9 mouse cellular contexts compared by ENCODE assay signal in genomic region chr5:35975681-35976080, GRCm38 (mm10).
DNase-seq lines count a peak whose midpoint lies in the region; TF ChIP-seq lines count a peak whose summit lies in the region.
"Had no signal": no experiment of that assay in that cellular context is flagged by ENCODE, and none has a peak within 500 bp of the region (broad histone marks: within the 10 kb centered on the region; RNA-seq: fewer than 3 reads in every experiment).

No protein-coding gene starts in this region.

- 12% methylated on average over 5 of the region's 5 CpGs for WGBS in cerebellum, adult 2 months

- no peak overlapping the region for H3K9ac ChIP-seq in MEL (ENCODE audit: control insufficient read depth, low read depth, low read length, poor library complexity, severe bottlenecking)
- H3K9ac ChIP-seq: heart, embryonic 13.5 days had no signal

- TF ChIP-seq RAD21 in MEL (IDR thresholded peaks at IDR 0.05; ENCODE audit: low read depth, low read length), result peak; percentile 8

- peak; percentile 84 for DNase-seq in B cell, adult 2 months
- peak; percentile 18 for DNase-seq in MEL (ENCODE audit: low read depth, low spot score)
- peak; percentile 41 to 61 for DNase-seq in cerebellum, adult 2 months
- DNase-seq in forelimb bud, embryonic 11.5 days (ENCODE audit: low read depth, low spot score), result peak; percentile 63
- peak; percentile 49 for DNase-seq in kidney, adult 9 months
- peak; percentile 82 for DNase-seq in lung, postnatal 10 days
- DNase-seq in right cerebral cortex, postnatal 25 days, result peak; percentile 66
- peak; percentile 85 for DNase-seq in urinary bladder, postnatal 25 days (ENCODE audit: low spot score)

- H3K36me3 ChIP-seq in MEL (ENCODE audit: control insufficient read depth in 1 of 2, insufficient read depth in 2 of 2, low read length in 2 of 2), result no peaks in the 10 kb centered on the region

- no peak overlapping the region for H3K4me3 ChIP-seq in MEL (ENCODE audit: control insufficient read depth in 1 of 2, insufficient read depth in 1 of 2, low read depth in 2 of 2, low read length in 2 of 2)
- no peak overlapping the region for H3K4me3 ChIP-seq in cerebellum, adult 2 months (replicated peaks; ENCODE audit: insufficient read depth, low read depth, low read length)
- H3K4me3 ChIP-seq: heart, embryonic 13.5 days had no signal

- H3K79me2 ChIP-seq in MEL (ENCODE audit: control insufficient read depth, insufficient read depth, low read length, poor library complexity), result no peaks in the 10 kb centered on the region

- no peaks in the 10 kb centered on the region for H3K27me3 ChIP-seq in MEL (ENCODE audit: control insufficient read depth in 1 of 2, insufficient read depth in 2 of 2, low read length in 2 of 2)
- no peaks in the 10 kb centered on the region for H3K27me3 ChIP-seq in cerebellum, adult 2 months (ENCODE audit: control insufficient read depth, insufficient read depth, low read length)
- H3K27me3 ChIP-seq: heart, embryonic 13.5 days had no signal

- H3K9me3 ChIP-seq in MEL (replicated peaks; ENCODE audit: insufficient read depth, low read length), result no peaks in the 10 kb centered on the region
- H3K9me3 ChIP-seq: heart, embryonic 13.5 days had no signal

- H3K4me1 ChIP-seq in MEL (ENCODE audit: control insufficient read depth in 1 of 2, insufficient read depth in 2 of 2, low read length in 2 of 2), result no peaks in the 10 kb centered on the region
- no peaks in the 10 kb centered on the region for H3K4me1 ChIP-seq in cerebellum, adult 2 months (ENCODE audit: control insufficient read depth, insufficient read depth, low read length)

- no peak for TF ChIP-seq POLR2A in MEL (IDR thresholded peaks at IDR 0.05; ENCODE audit: control insufficient read depth in 1 of 2, insufficient read depth in 1 of 2, low read depth in 1 of 2, low read length in 2 of 2, poor library complexity in 1 of 2)
- TF ChIP-seq POLR2A in cerebellum, adult 2 months (IDR thresholded peaks at IDR 0.05; ENCODE audit: borderline replicate concordance, insufficient read depth, low read length), result no peak

- peak; percentile 18 to 59 (median 29); a peak in 5 of 6 replicates for TF ChIP-seq CTCF in MEL (IDR thresholded peaks at IDR 0.05 in 2 of 3, conservative IDR thresholded peaks at IDR 0.05 in 1 of 3; ENCODE audit: control insufficient read depth in 1 of 3, insufficient read depth in 1 of 3, low read depth in 2 of 3, low read length in 3 of 3, poor library complexity in 1 of 3, severe bottlenecking in 1 of 3)
- peak; percentile 84 for TF ChIP-seq CTCF in cerebellum, adult 2 months (IDR thresholded peaks at IDR 0.05; ENCODE audit: borderline replicate concordance, insufficient read depth, low read depth, low read length)

- no peak overlapping the region for H3K27ac ChIP-seq in MEL (ENCODE audit: control insufficient read depth, low read depth, low read length)
- no peak overlapping the region for H3K27ac ChIP-seq in cerebellum, adult 2 months (ENCODE audit: insufficient read depth, low read length)
- H3K27ac ChIP-seq: heart, embryonic 13.5 days had no signal

- no peak for TF ChIP-seq EP300 in MEL (IDR thresholded peaks at IDR 0.05; ENCODE audit: low read depth in 1 of 2, low read length in 2 of 2)

TF ChIP-seq in MEL, 35 proteins besides CTCF, POLR2A, EP300 and RAD21:
- TF ChIP-seq ELF1 (IDR thresholded peaks at IDR 0.05; ENCODE audit: low read depth, low read length), result no peak
- TF ChIP-seq SMC3 (IDR thresholded peaks at IDR 0.05; ENCODE audit: low read depth, low read length), result 0 out of 2 replicates have a peak, but pooled peaks have one; percentile 26

Comparison
In these comparisons a context has a peak if more than half of its experiments do, and no peak if none do; other contexts are left out.
1. DNase-seq: peak in every context shown above with its lines; median percentile 85 in urinary bladder, postnatal 25 days; 84 in B cell, adult 2 months; 82 in lung, postnatal 10 days; 66 in right cerebral cortex, postnatal 25 days; 63 in forelimb bud, embryonic 11.5 days; 51 in cerebellum, adult 2 months; 49 in kidney, adult 9 months; 18 in MEL.